Mouse (Mus musculus) erythroblast, embryonic 14.5 days (primary cell): ENCODE measurements around the gene Galnt2.

Experiments
- GATA1 ChIP-seq: IDR thresholded peaks from 2 replicates; pipeline ENCODE4 v1.6.1; 2012; ENCODE audit warnings: low read length, inconsistent platforms, mixed read lengths
- TAL1 ChIP-seq: IDR thresholded peaks from 3 replicates; pipeline ENCODE4 v1.6.1; 2012; ENCODE audit warnings: low read length, inconsistent platforms, mixed read lengths

- TF ChIP-seq GATA1 (no peak), TAL1 (no peak)
These were observed 8.2 kb downstream of the Galnt2 start for GRCm38 (mm10) chr8:124239350-124239749.
